Mouse (Mus musculus) Muller cell, postnatal 12 days (primary cell): ENCODE measurements around the gene Hhat.

Experiments used
- DNase-seq: peaks from one replicate; pipeline ENCODE4 v3.0.0-alpha.2; 2015; ENCODE audit errors: inconsistent ontology term

Hhat gene

GRCm38 (mm10) chr1:192651981-192652605 lies 118.9 kb downstream of the Hhat start:
- DNase-seq = no peak

GRCm38 (mm10) chr1:192650586-192650985 lies 120.4 kb downstream of the Hhat start:
- no peak for DNase-seq

- DNase-seq = no peak
These were observed 121.0 kb downstream of the Hhat start for GRCm38 (mm10) chr1:192650023-192650422.

GRCm38 (mm10) chr1:192649233-192649632 lies 121.8 kb downstream of the Hhat start:
- no peak for DNase-seq

- no peak for DNase-seq
These were observed 123.7 kb downstream of the Hhat start for GRCm38 (mm10) chr1:192647361-192647760.

GRCm38 (mm10) chr1:192642126-192642525 lies 128.9 kb downstream of the Hhat start:
- DNase-seq = no peak

- no peak for DNase-seq
These were observed 131.8 kb downstream of the Hhat start for GRCm38 (mm10) chr1:192639175-192639574.

GRCm38 (mm10) chr1:192621843-192622242 lies 149.2 kb downstream of the Hhat start:
- DNase-seq = no peak

GRCm38 (mm10) chr1:192613271-192613670 lies 157.8 kb downstream of the Hhat start:
- DNase-seq = no peak

GRCm38 (mm10) chr1:192611996-192612739 lies 158.9 kb downstream of the Hhat start:
- no peak for DNase-seq

- DNase-seq = no peak
These were observed 164.1 kb downstream of the Hhat start for GRCm38 (mm10) chr1:192606876-192607275.

- DNase-seq = no peak
These were observed 166.6 kb downstream of the Hhat start for GRCm38 (mm10) chr1:192604413-192604812.

GRCm38 (mm10) chr1:192603556-192603955 lies 167.5 kb downstream of the Hhat start:
- DNase-seq = no peak

- no peak for DNase-seq
These were observed 169.8 kb downstream of the Hhat start for GRCm38 (mm10) chr1:192601206-192601605.

- DNase-seq = no peak
These were observed 171.3 kb downstream of the Hhat start for GRCm38 (mm10) chr1:192599746-192600145.

- DNase-seq = peak; percentile 61
These were observed 172.6 kb downstream of the Hhat start for GRCm38 (mm10) chr1:192598380-192598779.

GRCm38 (mm10) chr1:192595426-192595825 lies 175.6 kb downstream of the Hhat start:
- DNase-seq = no peak

GRCm38 (mm10) chr1:192593492-192593891 lies 177.5 kb downstream of the Hhat start:
- peak; percentile 64 for DNase-seq

GRCm38 (mm10) chr1:192587451-192587850 lies 183.6 kb downstream of the Hhat start:
- no peak for DNase-seq

GRCm38 (mm10) chr1:192585289-192585688 lies 185.7 kb downstream of the Hhat start:
- no peak for DNase-seq

- no peak for DNase-seq
These were observed 188.1 kb downstream of the Hhat start for GRCm38 (mm10) chr1:192582921-192583320.

- DNase-seq = no peak
These were observed 206.3 kb downstream of the Hhat start for GRCm38 (mm10) chr1:192564691-192565090.

GRCm38 (mm10) chr1:192559341-192559740 lies 211.7 kb downstream of the Hhat start:
- DNase-seq = no peak
